Mouse (Mus musculus): ENCODE results near the gene Dpy19l1. TPM values are rescaled to one million over a fixed set of nuclear protein-coding genes. Genes with fewer than 3 reads are reported as not detected.

The Dpy19l1 gene
- polyA plus RNA-seq, 1 experiment from 2014 or later: 13.0 TPM

DNA sequence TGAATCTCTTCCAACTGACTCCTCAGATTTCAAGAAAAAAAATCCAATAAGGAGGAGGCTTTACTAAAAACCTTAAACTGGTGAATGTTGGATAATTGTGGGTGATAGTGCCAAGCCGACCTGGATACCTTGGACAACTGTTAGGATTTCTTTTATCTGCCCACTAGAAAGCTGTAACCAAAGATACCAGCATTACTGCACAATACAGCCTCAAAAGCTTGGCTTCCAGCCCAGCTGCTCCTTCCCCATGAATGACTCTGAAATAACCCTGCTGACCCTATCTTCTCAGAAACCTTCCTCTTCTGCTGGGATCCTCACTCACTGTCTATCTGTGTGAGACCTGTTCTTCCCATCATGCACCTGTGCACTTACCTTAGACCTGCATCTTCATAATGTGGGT lies 81.1 kb downstream of the Dpy19l1 start:
- no peaks in the 10 kb centered on the region for H3K27me3 ChIP-seq (ENCODE audit: insufficient read depth, low read length)
- no peaks in the 10 kb centered on the region for H3K9me3 ChIP-seq (replicated peaks; ENCODE audit: low read length)
- H3K4me1 ChIP-seq (replicated peaks; ENCODE audit: insufficient read depth, low read length): no peaks in the 10 kb centered on the region
- WGBS: 79% methylated on average over 1 of the region's 1 CpGs
- DNase-seq (ENCODE audit: low spot score) (no peak), ATAC-seq (replicated peaks; ENCODE audit: low FRiP score, low read depth) (no peak)
- no peak overlapping the region for H3K27ac ChIP-seq
- no peak overlapping the region for H3K9ac ChIP-seq (ENCODE audit: low read depth, low read length)
- H3K36me3 ChIP-seq (ENCODE audit: insufficient read depth, low read length): 0 out of 2 replicates have a peak, but pooled peaks cover 13% of the 10 kb centered on the region
- TF ChIP-seq CTCF (IDR thresholded peaks at IDR 0.05; ENCODE audit: low read depth): no peak
- no peak overlapping the region for H3K4me3 ChIP-seq (replicated peaks; ENCODE audit: low read depth, low read length)
- no peak overlapping the region for H3K4me2 ChIP-seq (ENCODE audit: low read length)

DNA sequence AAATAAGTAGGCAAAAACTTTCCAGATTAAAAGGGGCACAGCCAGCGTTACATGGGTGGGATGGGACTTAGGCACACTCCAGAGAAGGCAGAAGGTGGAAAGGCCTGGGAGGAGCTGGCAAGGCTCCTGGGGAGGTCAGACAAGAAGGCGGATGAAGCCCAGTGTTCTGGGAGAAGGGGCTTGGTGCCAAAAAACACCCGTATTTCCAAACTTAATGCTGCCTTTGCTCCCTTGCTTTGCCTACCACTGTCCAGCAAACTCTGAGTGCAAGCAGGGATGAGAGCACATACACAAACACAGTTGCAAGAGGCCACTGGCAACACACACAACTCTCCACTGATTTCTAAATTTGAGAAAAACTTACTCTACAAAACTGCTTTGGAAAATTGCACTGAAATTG lies 81.7 kb downstream of the Dpy19l1 start:
- H3K27me3 ChIP-seq (ENCODE audit: insufficient read depth, low read length): no peaks in the 10 kb centered on the region
- no peak overlapping the region for H3K9ac ChIP-seq (ENCODE audit: low read depth, low read length)
- no peak overlapping the region for H3K27ac ChIP-seq
- H3K4me3 ChIP-seq (replicated peaks; ENCODE audit: low read depth, low read length): no peak overlapping the region
- 0 out of 2 replicates have a peak, but pooled peaks cover 13% of the 10 kb centered on the region for H3K36me3 ChIP-seq (ENCODE audit: insufficient read depth, low read length)
- TF ChIP-seq CTCF (IDR thresholded peaks at IDR 0.05; ENCODE audit: low read depth): no peak
- H3K4me2 ChIP-seq (ENCODE audit: low read length): no peak overlapping the region
- ATAC-seq (replicated peaks; ENCODE audit: low FRiP score, low read depth): no peak
- H3K4me1 ChIP-seq (replicated peaks; ENCODE audit: insufficient read depth, low read length): no peaks in the 10 kb centered on the region
- no peaks in the 10 kb centered on the region for H3K9me3 ChIP-seq (replicated peaks; ENCODE audit: low read length)
- no peak for DNase-seq (ENCODE audit: low spot score)
- 79% methylated on average over 3 of the region's 3 CpGs for WGBS

DNA sequence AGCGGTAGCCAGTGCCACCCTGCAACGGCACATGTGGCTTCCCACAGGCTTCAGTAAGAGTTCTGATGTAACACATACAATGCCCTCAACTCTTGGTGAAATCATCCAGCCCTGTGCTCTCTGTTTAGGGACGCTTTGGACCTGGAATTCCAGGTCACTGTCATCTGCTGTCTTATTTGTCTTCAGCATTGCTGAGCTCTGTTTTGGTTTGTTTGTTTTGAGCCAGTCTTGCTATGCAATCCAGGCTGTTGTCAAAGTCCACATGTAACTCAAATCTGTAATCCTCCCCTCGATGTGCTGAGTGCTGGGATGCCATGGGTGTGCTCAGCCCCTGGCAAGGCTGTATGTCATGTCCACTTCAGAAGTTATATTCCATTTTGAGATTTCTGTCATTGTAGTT lies 82.8 kb downstream of the Dpy19l1 start:
- ATAC-seq (replicated peaks; ENCODE audit: low FRiP score, low read depth) (no peak), DNase-seq (ENCODE audit: low spot score) (no peak)
- H3K4me2 ChIP-seq (ENCODE audit: low read length): no peak overlapping the region
- H3K27me3 ChIP-seq (ENCODE audit: insufficient read depth, low read length): no peaks in the 10 kb centered on the region
- no peak overlapping the region for H3K27ac ChIP-seq
- 96% methylated on average over 4 of the region's 4 CpGs for WGBS
- no peak overlapping the region for H3K9ac ChIP-seq (ENCODE audit: low read depth, low read length)
- no peak overlapping the region for H3K4me3 ChIP-seq (replicated peaks; ENCODE audit: low read depth, low read length)
- 0 out of 2 replicates have a peak, but pooled peaks cover 13% of the 10 kb centered on the region for H3K36me3 ChIP-seq (ENCODE audit: insufficient read depth, low read length)
- no peaks in the 10 kb centered on the region for H3K9me3 ChIP-seq (replicated peaks; ENCODE audit: low read length)
- no peaks in the 10 kb centered on the region for H3K4me1 ChIP-seq (replicated peaks; ENCODE audit: insufficient read depth, low read length)
- no peak for TF ChIP-seq CTCF (IDR thresholded peaks at IDR 0.05; ENCODE audit: low read depth)

DNA sequence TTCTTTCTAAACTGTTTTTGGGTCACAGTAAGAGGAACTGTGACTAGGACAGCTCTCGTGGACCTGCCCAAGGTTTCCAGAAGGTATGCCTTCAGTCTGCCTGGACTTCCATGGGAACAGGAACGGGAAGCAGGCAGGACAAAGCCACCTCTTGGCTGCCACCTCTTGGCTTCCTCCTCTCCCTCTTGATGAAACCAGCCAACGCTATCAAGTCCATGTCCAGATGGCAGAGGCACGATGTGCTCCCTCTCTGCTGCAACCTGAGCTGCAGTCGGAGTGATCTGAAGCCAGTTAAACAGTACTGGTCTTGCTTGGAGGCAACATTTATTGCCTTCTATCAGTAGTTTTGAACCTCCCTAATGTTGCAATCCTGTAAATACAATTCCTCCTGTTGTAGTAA lies 84.7 kb downstream of the Dpy19l1 start:
- H3K4me1 ChIP-seq (replicated peaks; ENCODE audit: insufficient read depth, low read length): no peaks in the 10 kb centered on the region
- no peak for DNase-seq (ENCODE audit: low spot score)

DNA sequence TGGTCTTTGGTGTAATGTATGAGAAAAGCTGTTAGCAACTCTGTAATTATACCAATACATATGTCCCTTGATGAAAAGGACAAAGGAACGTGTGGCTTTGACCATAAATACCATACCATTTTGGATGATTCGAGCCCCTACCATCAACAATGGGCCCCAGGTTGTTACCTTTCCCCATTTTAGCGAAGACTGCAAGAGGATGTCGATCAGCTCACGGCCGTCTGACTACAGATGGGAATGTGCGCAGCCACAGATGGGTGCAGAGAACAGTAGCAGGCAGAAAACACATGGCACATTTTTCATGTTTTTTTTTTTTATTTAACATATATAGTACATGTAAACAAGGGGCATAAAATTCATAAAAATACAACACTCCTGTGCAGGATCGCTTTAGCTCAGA lies 91.5 kb downstream of the Dpy19l1 start:
- Histone ChIP-seq H3K4me2 (ENCODE audit: low read length) (no peak overlapping the region), H3K4me3 (replicated peaks; ENCODE audit: low read depth, low read length) (no peak overlapping the region), H3K4me1 (replicated peaks; ENCODE audit: insufficient read depth, low read length) (no peaks in the 10 kb centered on the region), H3K27ac (no peak overlapping the region), H3K9ac (ENCODE audit: low read depth, low read length) (no peak overlapping the region), H3K9me3 (replicated peaks; ENCODE audit: low read length) (no peaks in the 10 kb centered on the region), H3K36me3 (ENCODE audit: insufficient read depth, low read length) (no peaks in the 10 kb centered on the region), H3K27me3 (ENCODE audit: insufficient read depth, low read length) (no peaks in the 10 kb centered on the region)
- no peak for TF ChIP-seq CTCF (IDR thresholded peaks at IDR 0.05; ENCODE audit: low read depth)
- WGBS: 91% methylated on average over 8 of the region's 8 CpGs
- ATAC-seq (replicated peaks; ENCODE audit: low FRiP score, low read depth): no peak
- no peak for DNase-seq (ENCODE audit: low spot score)

More for the DNA sequence above, 84.7 kb downstream of the Dpy19l1 start:
- H3K27me3 ChIP-seq (ENCODE audit: insufficient read depth, low read length): no peaks in the 10 kb centered on the region
- H3K36me3 ChIP-seq (ENCODE audit: insufficient read depth, low read length): 0 out of 2 replicates have a peak, but pooled peaks cover 13% of the 10 kb centered on the region
- ATAC-seq (replicated peaks; ENCODE audit: low FRiP score, low read depth): no peak
- H3K4me3 ChIP-seq (replicated peaks; ENCODE audit: low read depth, low read length): no peak overlapping the region
- 75% methylated on average over 5 of the region's 5 CpGs for WGBS
- TF ChIP-seq CTCF (IDR thresholded peaks at IDR 0.05; ENCODE audit: low read depth): no peak
- no peak overlapping the region for H3K9ac ChIP-seq (ENCODE audit: low read depth, low read length)
- H3K4me2 ChIP-seq (ENCODE audit: low read length): no peak overlapping the region
- no peaks in the 10 kb centered on the region for H3K9me3 ChIP-seq (replicated peaks; ENCODE audit: low read length)
- H3K27ac ChIP-seq: no peak overlapping the region

DNA sequence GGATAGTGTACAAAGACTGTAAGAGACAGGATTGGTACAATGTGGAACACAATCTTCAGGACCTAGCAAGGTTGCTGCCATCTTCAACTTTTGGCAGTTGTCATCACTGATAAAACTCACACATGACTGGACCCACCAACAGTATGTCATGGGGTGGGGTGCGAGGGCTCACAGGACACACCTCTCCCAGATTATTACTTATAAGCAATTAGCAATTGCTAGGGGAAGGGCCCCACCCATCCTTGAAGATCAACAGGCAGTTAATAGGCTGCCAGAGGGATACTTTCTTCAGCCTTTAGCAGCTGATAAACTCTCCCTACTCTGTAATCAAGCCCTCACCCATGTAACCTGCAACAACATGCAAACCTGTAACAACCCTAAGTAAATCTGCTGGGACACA lies 92.5 kb downstream of the Dpy19l1 start:
- Histone ChIP-seq H3K4me1 (replicated peaks; ENCODE audit: insufficient read depth, low read length) (no peaks in the 10 kb centered on the region), H3K9ac (ENCODE audit: low read depth, low read length) (no peak overlapping the region), H3K4me3 (replicated peaks; ENCODE audit: low read depth, low read length) (no peak overlapping the region), H3K9me3 (replicated peaks; ENCODE audit: low read length) (no peaks in the 10 kb centered on the region), H3K36me3 (ENCODE audit: insufficient read depth, low read length) (no peaks in the 10 kb centered on the region), H3K27me3 (ENCODE audit: insufficient read depth, low read length) (no peaks in the 10 kb centered on the region), H3K27ac (no peak overlapping the region), H3K4me2 (ENCODE audit: low read length) (no peak overlapping the region)
- DNase-seq (ENCODE audit: low spot score) (no peak), ATAC-seq (replicated peaks; ENCODE audit: low FRiP score, low read depth) (no peak)
- whole genome bisulfite sequencing: 88% methylated on average over 1 of the region's 1 CpGs
- no peak for TF ChIP-seq CTCF (IDR thresholded peaks at IDR 0.05; ENCODE audit: low read depth)

DNA sequence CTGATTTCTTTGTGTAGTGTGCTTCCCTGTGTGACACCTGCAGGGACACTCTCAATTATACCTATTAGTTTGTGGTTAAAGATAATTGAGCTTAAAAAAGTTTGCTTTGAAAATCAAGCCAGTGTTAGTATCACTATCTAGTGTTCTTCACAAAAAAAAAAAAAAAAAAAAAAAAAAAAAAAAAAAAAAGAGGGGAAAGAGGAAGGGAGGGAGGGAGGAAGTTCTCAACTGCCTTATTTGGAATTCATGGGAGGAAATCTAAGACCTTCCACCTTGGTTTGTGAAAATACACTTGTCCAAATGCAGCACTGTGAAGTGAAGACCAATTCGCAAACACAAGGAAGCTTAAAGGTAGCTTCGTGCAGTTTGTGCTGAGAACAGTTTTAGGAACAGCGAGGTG lies 94.9 kb downstream of the Dpy19l1 start:
- H3K4me2 ChIP-seq (ENCODE audit: low read length): no peak overlapping the region
- TF ChIP-seq CTCF (IDR thresholded peaks at IDR 0.05; ENCODE audit: low read depth): no peak
- WGBS: 75% methylated on average over 3 of the region's 3 CpGs
- ATAC-seq (replicated peaks; ENCODE audit: low FRiP score, low read depth) (no peak), DNase-seq (ENCODE audit: low spot score) (no peak)
- no peak overlapping the region for H3K9ac ChIP-seq (ENCODE audit: low read depth, low read length)
- H3K4me3 ChIP-seq (replicated peaks; ENCODE audit: low read depth, low read length): no peak overlapping the region
- no peaks in the 10 kb centered on the region for H3K27me3 ChIP-seq (ENCODE audit: insufficient read depth, low read length)
- no peak overlapping the region for H3K27ac ChIP-seq
- H3K4me1 ChIP-seq (replicated peaks; ENCODE audit: insufficient read depth, low read length): no peaks in the 10 kb centered on the region
- H3K36me3 ChIP-seq (ENCODE audit: insufficient read depth, low read length): no peaks in the 10 kb centered on the region
- no peaks in the 10 kb centered on the region for H3K9me3 ChIP-seq (replicated peaks; ENCODE audit: low read length)

All from kidney, postnatal 0 days (tissue).